Mouse (Mus musculus): Measurements from ENCODE around the gene Rbm8a. TPM values are rescaled to one million over a fixed set of nuclear protein-coding genes. Genes with fewer than 3 reads are reported as not detected.

Rbm8a gene
- polyA plus RNA-seq, 1 experiment = 12.2 TPM

DNA sequence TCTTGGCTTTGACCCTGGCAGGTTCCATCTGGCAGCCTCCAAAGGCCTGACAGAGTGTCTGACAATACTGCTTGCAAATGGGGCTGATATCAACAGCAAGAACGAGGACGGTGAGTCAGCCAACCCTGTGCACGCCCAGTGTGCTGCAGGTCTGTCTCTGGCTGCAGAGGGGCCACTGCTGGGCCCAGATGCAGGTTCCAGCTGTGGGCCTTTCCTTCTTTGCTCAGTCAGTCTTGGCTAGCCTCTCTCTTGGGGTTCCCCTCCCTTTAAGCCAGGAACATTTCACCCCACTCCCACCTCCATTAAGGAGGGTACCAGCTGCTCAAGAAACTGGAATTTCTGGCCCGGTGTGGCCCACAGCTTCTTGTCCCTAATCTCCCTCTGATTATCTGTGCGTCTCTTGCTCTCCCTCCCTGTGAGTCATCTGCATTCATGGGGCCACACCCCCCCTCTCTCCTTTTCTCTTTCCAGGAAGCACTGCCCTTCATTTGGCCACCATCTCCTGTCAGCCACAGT, 49.5 kb downstream of the Rbm8a start:
- no peak for DNase-seq
- Histone ChIP-seq H3K4me1 (ENCODE audit: control insufficient read depth, insufficient read depth, low read length) (no peaks in the 10 kb centered on the region), H3K4me3 (replicated peaks; ENCODE audit: extremely low read depth, low read depth, low read length) (no peak overlapping the region)
- WGBS = 32% methylated on average over 5 of the region's 5 CpGs
- TF ChIP-seq CTCF (IDR thresholded peaks at IDR 0.05; ENCODE audit: insufficient read depth, low read length) = no peak
- no peak for TF ChIP-seq POLR2A (IDR thresholded peaks at IDR 0.05; ENCODE audit: borderline replicate concordance, extremely low read depth, low read depth, low read length)

DNA sequence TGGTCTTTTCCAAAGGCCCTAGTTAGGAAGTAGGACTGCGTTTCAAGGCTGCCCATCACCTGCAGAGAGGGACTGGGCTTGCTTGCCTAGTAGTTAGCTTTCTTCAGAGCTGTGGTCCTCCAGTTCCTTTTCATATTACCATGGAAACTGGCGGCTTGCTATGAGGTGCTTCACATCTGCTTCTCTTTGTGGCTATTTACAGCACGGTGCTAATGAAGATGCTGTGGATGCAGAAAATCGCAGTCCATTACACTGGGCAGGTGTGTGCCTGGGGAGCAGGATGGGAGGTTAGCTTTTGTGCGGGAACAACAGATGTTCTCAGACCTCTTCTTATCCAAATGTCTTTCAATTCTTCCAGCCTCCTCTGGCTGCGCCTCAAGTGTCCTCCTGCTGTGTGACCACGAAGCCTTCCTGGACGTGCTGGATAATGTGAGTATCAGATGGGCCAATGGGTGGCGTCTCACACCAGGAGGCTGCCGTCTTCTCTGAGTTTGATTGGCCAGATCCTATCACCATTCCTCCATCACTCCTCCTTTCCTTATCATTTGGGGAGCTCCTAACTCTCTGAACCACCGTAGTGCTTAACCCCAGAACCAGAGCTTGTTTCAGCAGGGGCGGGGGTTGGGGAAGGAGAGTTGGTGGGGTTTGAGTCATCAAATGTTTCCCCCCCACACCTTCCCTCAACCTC, 50.7 kb downstream of the Rbm8a start:
- DNase-seq = no peak
- Histone ChIP-seq H3K4me1 (ENCODE audit: control insufficient read depth, insufficient read depth, low read length) (no peaks in the 10 kb centered on the region), H3K4me3 (replicated peaks; ENCODE audit: extremely low read depth, low read depth, low read length) (no peak overlapping the region)
- 40% methylated on average over 12 of the region's 12 CpGs for WGBS
- TF ChIP-seq CTCF (IDR thresholded peaks at IDR 0.05; ENCODE audit: insufficient read depth, low read length) (no peak), POLR2A (IDR thresholded peaks at IDR 0.05; ENCODE audit: borderline replicate concordance, extremely low read depth, low read depth, low read length) (no peak)

Other genes starting within 250 kb of the Rbm8a start
- gene BC107364, start 177.6 kb upstream of the Rbm8a start, polyA plus RNA-seq (2012; rRNA removed) = not detected in 2 replicates
- gene Hfe2, start 104.8 kb upstream of the Rbm8a start, polyA plus RNA-seq (2012; rRNA removed) = 4.6 and 13.8 TPM in 2 replicates
- gene Txnip, start 72.0 kb upstream of the Rbm8a start, polyA plus RNA-seq (2012; rRNA removed) = 687 and 806 TPM in 2 replicates
- not detected in 2 replicates for gene Gm16253, start 52.9 kb upstream of the Rbm8a start, polyA plus RNA-seq (2012; rRNA removed)
- gene Polr3gl, start 35.8 kb upstream of the Rbm8a start, polyA plus RNA-seq (2012; rRNA removed) = 18.3 and 21.3 TPM in 2 replicates
- 0.27 and 0.44 TPM in 2 replicates for gene Ankrd34a, start 33.3 kb upstream of the Rbm8a start, polyA plus RNA-seq (2012; rRNA removed)
- 20.6 and 34.4 TPM in 2 replicates for gene Lix1l, start 28.8 kb upstream of the Rbm8a start, polyA plus RNA-seq (2012; rRNA removed)
- gene Pex11b, start 5.4 kb downstream of the Rbm8a start, polyA plus RNA-seq (2012; rRNA removed) = 24.0 and 40.1 TPM in 2 replicates
- 0.02 and 0.18 TPM in 2 replicates for gene Gm42957, start 5.5 kb downstream of the Rbm8a start, polyA plus RNA-seq (2012; rRNA removed)
- 1.7 and 2.3 TPM in 2 replicates for gene Itga10, start 15.7 kb downstream of the Rbm8a start, polyA plus RNA-seq (2012; rRNA removed)
- gene Ankrd35, start 40.2 kb downstream of the Rbm8a start, polyA plus RNA-seq (2012; rRNA removed) = 1.4 and 3.6 TPM in 2 replicates
- gene Pias3, start 66.5 kb downstream of the Rbm8a start, polyA plus RNA-seq (2012; rRNA removed) = 39.3 and 44.1 TPM in 2 replicates
- 3.8 and 4.7 TPM in 2 replicates for gene Nudt17, start 78.6 kb downstream of the Rbm8a start, polyA plus RNA-seq (2012; rRNA removed)
- 16.7 and 29.8 TPM in 2 replicates for gene Polr3c, start 97.7 kb downstream of the Rbm8a start, polyA plus RNA-seq (2012; rRNA removed)
- gene Rnf115, start 97.7 kb downstream of the Rbm8a start, polyA plus RNA-seq (2012; rRNA removed) = 16.3 and 16.4 TPM in 2 replicates
- gene Pdzk1, start 199.4 kb downstream of the Rbm8a start, polyA plus RNA-seq (2012; rRNA removed) = 0.06 and 0.14 TPM in 2 replicates
- gene Cd160, start 199.4 kb downstream of the Rbm8a start, polyA plus RNA-seq (2012; rRNA removed) = 0.18 and 0.34 TPM in 2 replicates